23 mouse cellular contexts compared by ENCODE assay signal in genomic region chr1:130998321-130998720, GRCm38 (mm10). TPM values are rescaled to one million over a fixed set of nuclear protein-coding genes. Genes with fewer than 3 reads are reported as not detected.
DNase-seq lines count a peak whose midpoint lies in the region.
"Had no signal": no experiment of that assay in that cellular context is flagged by ENCODE, and none has a peak within 500 bp of the region (broad histone marks: within the 10 kb centered on the region; RNA-seq: fewer than 3 reads in every experiment).

No protein-coding gene starts in this region.

- DNase-seq in layer of hippocampus, adult 18-20 months (ENCODE audit: low spot score in 2 of 2) = peak; percentile 29 to 59
- no peak for DNase-seq in layer of hippocampus, adult 9-10 months (ENCODE audit: low spot score)
- DNase-seq in testis, postnatal 10 days (ENCODE audit: low spot score) = peak; percentile 18
- DNase-seq in testis, postnatal 14 days (ENCODE audit: low spot score) = no peak
- DNase-seq in layer of hippocampus, postnatal 10 days (ENCODE audit: low spot score in 2 of 2) = peak; percentile 16 to 20
- peak; percentile 32 for DNase-seq in telencephalon, adult 2 months (ENCODE audit: low read depth, low spot score)
- no peak for DNase-seq in kidney, postnatal 25 days
- no peak for DNase-seq in thymus, postnatal 25 days
- DNase-seq: adrenal gland, adult 2 months; B cell, adult 2 months; cerebellum, adult 2 months; cerebellum, postnatal 36 days; gastrocnemius, postnatal 25 days; heart, postnatal 36 days; kidney, adult 8-10 months; liver, embryonic 13.5 days; lung, adult 2 months; lung, postnatal 14 days had no signal

RNA-seq across cellular contexts. Expression of gene Il10, which starts 21.3 kb away (rescaled TPM):
- total RNA-seq in layer of hippocampus, adult 18-20 months (2021) = not detected
- total RNA-seq in layer of hippocampus, postnatal 10 days (2021) = not detected
- total RNA-seq: adrenal gland, adult 2 months; gastrocnemius, postnatal 25 days; heart, adult 8-10 months; heart, postnatal 36 days; left cerebral cortex, adult 8-10 months; megakaryocyte progenitor cell, adult 5-6 weeks; MEL; midbrain, postnatal 0 days had no signal

RNA-seq across cellular contexts. Expression of gene Il19, which starts 58.4 kb away (rescaled TPM):
- not detected for total RNA-seq in layer of hippocampus, adult 18-20 months (2021)
- not detected for total RNA-seq in layer of hippocampus, postnatal 10 days (2021)
- total RNA-seq: adrenal gland, adult 2 months; gastrocnemius, postnatal 25 days; heart, adult 8-10 months; heart, postnatal 36 days; left cerebral cortex, adult 8-10 months; megakaryocyte progenitor cell, adult 5-6 weeks; MEL; midbrain, postnatal 0 days had no signal

Comparison
In these comparisons a context has a peak if more than half of its experiments do, and no peak if none do; other contexts are left out.
1. DNase-seq: peak in layer of hippocampus, adult 18-20 months (2 of 2), testis, postnatal 10 days (single experiment), layer of hippocampus, postnatal 10 days (2 of 2) and telencephalon, adult 2 months (single experiment); none in layer of hippocampus, adult 9-10 months (single experiment), testis, postnatal 14 days (single experiment), kidney, postnatal 25 days (0 of 2) and thymus, postnatal 25 days (single experiment).